Mouse (Mus musculus) CH12.LX (cell line): ENCODE results near the gene Pam. TPM values are rescaled to one million over a fixed set of nuclear protein-coding genes. Genes with fewer than 3 reads are reported as not detected.

Source experiments
- DNase-seq: peaks from one replicate; pipeline ENCODE4 v3.0.0-alpha.2; 2013; ENCODE audit errors: extremely low read depth
- H3K27ac ChIP-seq: 2 replicates; pipeline ENCODE4 v1.5.1; 2012; ENCODE audit warnings: low read depth, mild to moderate bottlenecking, control low read depth, moderate library complexity; ENCODE audit not compliant: insufficient read depth
- H3K27me3 ChIP-seq: replicated peaks from 2 replicates; pipeline ENCODE3; 2012; ENCODE audit warnings: inconsistent platforms
- H3K36me3 ChIP-seq, 2 experiments: replicated peaks in 1 of 2; 2 replicates each; pipeline versions ENCODE3 to v1.6.1; 2012; ENCODE audit warnings: inconsistent platforms in 1 of 2, low read length in 1 of 2, mild to moderate bottlenecking in 1 of 2, mixed read lengths in 1 of 2, moderate library complexity in 1 of 2; ENCODE audit not compliant: control insufficient read depth in 1 of 2, insufficient read depth in 1 of 2
- H3K4me1 ChIP-seq, 2 experiments: 2 replicates each; pipeline ENCODE4 v1.6.1; 2012; ENCODE audit warnings: inconsistent platforms in 1 of 2, moderate library complexity in 1 of 2; ENCODE audit not compliant: insufficient read depth in 2 of 2, control insufficient read depth in 1 of 2
- H3K4me2 ChIP-seq: 2 replicates; pipeline ENCODE4 v1.6.1; 2012; ENCODE audit warnings: low read depth, mild to moderate bottlenecking, control low read depth; ENCODE audit not compliant: poor library complexity, insufficient read depth, severe bottlenecking
- H3K4me3 ChIP-seq, 3 experiments: fragments of 150-350 bp in 1 of 3; sonication (generic) in 1 of 3; replicated peaks in 1 of 3; 2 replicates each; pipeline versions ENCODE3 to v1.5.1; 2011 to 2012; ENCODE audit warnings: low read depth in 2 of 3, low read length in 2 of 3, mild to moderate bottlenecking in 2 of 3, moderate library complexity in 2 of 3, control low read depth in 1 of 3, improper control_type of control experiment in 1 of 3, inconsistent platforms in 1 of 3, mixed read lengths in 1 of 3; ENCODE audit not compliant: poor library complexity in 1 of 3
- H3K79me2 ChIP-seq: replicated peaks from 2 replicates; pipeline ENCODE4 v1.6.1; 2012; ENCODE audit warnings: mild to moderate bottlenecking, moderate library complexity; ENCODE audit not compliant: control insufficient read depth, poor library complexity, insufficient read depth, severe bottlenecking; ENCODE audit errors: extremely low read depth
- H3K9ac ChIP-seq: 2 replicates; pipeline ENCODE4 v1.6.1; 2012; ENCODE audit warnings: low read depth, mild to moderate bottlenecking, control low read depth, moderate library complexity; ENCODE audit not compliant: insufficient read depth
- H3K9me3 ChIP-seq: replicated peaks from 2 replicates; pipeline ENCODE3; 2012; ENCODE audit warnings: low read length, inconsistent platforms, mixed read lengths
- CHD1 ChIP-seq: IDR thresholded peaks from 2 replicates; pipeline ENCODE4 v1.6.1; 2012; ENCODE audit warnings: low read depth, low read length, improper control_type of control experiment, inconsistent platforms
- CTCF ChIP-seq, 2 experiments: IDR thresholded peaks in 1 of 2; conservative IDR thresholded peaks in 1 of 2; 2 replicates each; pipeline ENCODE4 v1.5.1; 2011 to 2012; ENCODE audit warnings: low read depth in 2 of 2, low read length in 2 of 2, improper control_type of control experiment in 1 of 2, inconsistent platforms in 1 of 2, mild to moderate bottlenecking in 1 of 2, moderate library complexity in 1 of 2
- E2F4 ChIP-seq: IDR thresholded peaks from 2 replicates; pipeline ENCODE4 v1.6.1; 2011; ENCODE audit warnings: low read depth, low read length, improper control_type of control experiment; ENCODE audit not compliant: insufficient replicate concordance
- ELF1 ChIP-seq: IDR thresholded peaks from 2 replicates; pipeline ENCODE4 v1.6.1; 2014; ENCODE audit warnings: low read depth, mild to moderate bottlenecking, inconsistent platforms, low read length, improper control_type of control experiment
- EP300 ChIP-seq: IDR thresholded peaks from 2 replicates; pipeline ENCODE4 v1.6.1; 2011; ENCODE audit warnings: low read length, improper control_type of control experiment
- ETS1 ChIP-seq: conservative IDR thresholded peaks from 2 replicates; pipeline ENCODE4 v1.6.1; 2012; ENCODE audit warnings: low read depth, mild to moderate bottlenecking, inconsistent platforms, low read length, improper control_type of control experiment, moderate library complexity
- HCFC1 ChIP-seq: IDR thresholded peaks from 2 replicates; pipeline ENCODE4 v1.6.1; 2012; ENCODE audit warnings: low read depth, mild to moderate bottlenecking, inconsistent platforms, low read length, improper control_type of control experiment
- JUND ChIP-seq: conservative IDR thresholded peaks from 2 replicates; pipeline ENCODE4 v1.6.1; 2011; ENCODE audit warnings: low read depth, low read length, improper control_type of control experiment
- KAT2A ChIP-seq: IDR thresholded peaks from 2 replicates; pipeline ENCODE4 v1.6.1; 2012; ENCODE audit warnings: low read length, improper control_type of control experiment, inconsistent platforms; ENCODE audit not compliant: insufficient replicate concordance
- MAX ChIP-seq: IDR thresholded peaks from 2 replicates; pipeline ENCODE4 v1.6.1; 2011; ENCODE audit warnings: low read length, improper control_type of control experiment
- MEF2A ChIP-seq: IDR thresholded peaks from 2 replicates; pipeline ENCODE4 v1.6.1; 2014; ENCODE audit warnings: low read depth, mild to moderate bottlenecking, inconsistent platforms, low read length, improper control_type of control experiment, borderline replicate concordance
- PAX5 ChIP-seq: IDR thresholded peaks from 2 replicates; pipeline ENCODE4 v1.6.1; 2012; ENCODE audit warnings: low read length, inconsistent platforms, mixed read lengths
- RCOR1 ChIP-seq: conservative IDR thresholded peaks from 2 replicates; pipeline ENCODE4 v1.6.1; 2012; ENCODE audit warnings: low read depth, mild to moderate bottlenecking, inconsistent platforms, low read length, improper control_type of control experiment
- SMC3 ChIP-seq: IDR thresholded peaks from 2 replicates; pipeline ENCODE4 v1.6.1; 2011; ENCODE audit warnings: low read depth, low read length, improper control_type of control experiment
- TBP ChIP-seq: conservative IDR thresholded peaks from 2 replicates; pipeline ENCODE4 v1.6.1; 2011; ENCODE audit warnings: low read depth, low read length, improper control_type of control experiment
- USF2 ChIP-seq: conservative IDR thresholded peaks from 2 replicates; pipeline ENCODE4 v1.6.1; 2011; ENCODE audit warnings: low read depth, low read length, improper control_type of control experiment
- dilution Hi-C: fragments of 300-500 bp; cut with MboI; formaldehyde crosslinking; loops from 2 replicates; pipeline ENCODE4 v1.14.3; 2020; ENCODE audit warnings: low sequenced_read_pairs; ENCODE audit not compliant: extremely low pct_unique_long_range_greater_than_20kb, extremely low pct_ligation_motif_present
- in situ Hi-C: fragments of 300-500 bp; cut with MboI; formaldehyde crosslinking; loops from 3 replicates; pipeline ENCODE4 v1.14.3; 2019; ENCODE audit warnings: low sequenced_read_pairs, low pct_ligation_motif_present, low pct_unique_long_range_greater_than_20kb, mixed read lengths
- polyA plus RNA-seq: library from polyadenylated mRNA; unstranded; fragments of >175 nt; gene quantifications from 2 replicates; pipeline ENCODE4 v1.2.1, GENCODE M21; 2012; ENCODE audit warnings: low read depth; ENCODE audit not compliant: insufficient read length
- total RNA-seq, 2 experiments: library from RNA; depleted of rRNA; stranded (reverse); fragments of 300-350 nt in 1 of 2; fragments of >200 nt in 1 of 2; gene quantifications; 2 replicates each; pipeline ENCODE4 v1.2.3; 2012 to 2014

The Pam gene
- total and polyA plus RNA-seq, 3 experiments = 0.24 TPM; not detected in 2

GRCm38 (mm10) chr1:98071436-98071835 lies 24.0 kb downstream of the Pam start:
- in situ Hi-C loops = no loop called here
- Histone ChIP-seq H3K79me2 (no peaks in the 10 kb centered on the region), H3K36me3 (no peaks in the 10 kb centered on the region), H3K4me1 (no peaks in the 10 kb centered on the region), H3K27me3 (no peaks in the 10 kb centered on the region), H3K4me3 (no peak overlapping the region), H3K9ac (no peak overlapping the region), H3K27ac (no peak overlapping the region), H3K9me3 (peaks cover 65% of the 10 kb centered on the region), H3K4me2 (no peak overlapping the region)
- no peak for DNase-seq
- dilution Hi-C loops = no loop called here
- TF ChIP-seq CTCF (conservative IDR thresholded peaks at IDR 0.05 in 1 of 2, IDR thresholded peaks at IDR 0.05 in 1 of 2; ENCODE audit: low read depth in 2 of 2, low read length in 2 of 2) = no peak
- no peak for TF ChIP-seq RCOR1

- H3K9ac ChIP-seq = no peak overlapping the region
- TF ChIP-seq HCFC1 (no peak), USF2 (no peak), MAX (no peak), JUND (no peak), PAX5 (no peak), KAT2A (no peak), EP300 (no peak), E2F4 (no peak), ETS1 (no peak), MEF2A (no peak), ELF1 (no peak), CHD1 (no peak), TBP (no peak), SMC3 (no peak)
- H3K4me3 ChIP-seq = no peak overlapping the region
- H3K4me2 ChIP-seq = no peak overlapping the region
- dilution Hi-C loops (no loop called here), in situ Hi-C loops (no loop called here)
- DNase-seq = no peak
- no peaks in the 10 kb centered on the region for H3K27me3 ChIP-seq
- H3K27ac ChIP-seq = no peak overlapping the region
- peaks cover 63% of the 10 kb centered on the region for H3K9me3 ChIP-seq
- H3K36me3 ChIP-seq = no peaks in the 10 kb centered on the region
- no peaks in the 10 kb centered on the region for H3K4me1 ChIP-seq
- no peaks in the 10 kb centered on the region for H3K79me2 ChIP-seq
Observed at GRCm38 (mm10) chr1:98070743-98071325, 24.6 kb downstream of the Pam start.
